Mouse (Mus musculus) lung, adult 2 months (tissue): ENCODE data around the gene Man1c1.

ENCODE experiments used
- CTCF ChIP-seq: fragments of 200-500 bp; IDR thresholded peaks from 2 replicates; pipeline ENCODE4 v1.5.1; 2011; ENCODE audit warnings: mild to moderate bottlenecking, low read length, control low read depth; ENCODE audit not compliant: insufficient read depth
- POLR2A ChIP-seq: fragments of 200-500 bp; IDR thresholded peaks from 2 replicates; pipeline ENCODE4 v1.6.1; 2011; ENCODE audit warnings: low read depth, mild to moderate bottlenecking, control low read depth, low read length, borderline replicate concordance; ENCODE audit errors: extremely low read depth

GRCm38 (mm10) chr4:134578407-134578806 is 125.7 kb downstream of the Man1c1 start:
- no peak for TF ChIP-seq CTCF
- no peak for TF ChIP-seq POLR2A
